Mouse (Mus musculus) megakaryocyte, embryonic 14.5 days (primary cell): Measurements from ENCODE around the gene Rundc3a. TPM values are rescaled to one million over a fixed set of nuclear protein-coding genes. Genes with fewer than 3 reads are reported as not detected.

Experiments used
- H3K27me3 ChIP-seq: replicated peaks from 2 replicates; pipeline ENCODE3; 2012; ENCODE audit warnings: inconsistent platforms
- H3K36me3 ChIP-seq: replicated peaks from 2 replicates; pipeline ENCODE3; 2012; ENCODE audit warnings: low read length, inconsistent platforms, mixed read lengths
- H3K4me1 ChIP-seq: 2 replicates; pipeline ENCODE4 v1.6.1; 2012; ENCODE audit warnings: inconsistent platforms
- H3K4me3 ChIP-seq: replicated peaks from 2 replicates; pipeline ENCODE3; 2012; ENCODE audit warnings: moderate library complexity, mild to moderate bottlenecking, inconsistent platforms
- H3K9me3 ChIP-seq: 2 replicates; pipeline ENCODE4 v1.6.1; 2012; ENCODE audit warnings: inconsistent platforms
- FLI1 ChIP-seq: IDR thresholded peaks from 2 replicates; pipeline ENCODE4 v1.6.1; 2012; ENCODE audit warnings: low read length, inconsistent platforms, mixed read lengths
- GATA1 ChIP-seq: IDR thresholded peaks from 3 replicates; pipeline ENCODE4 v1.6.1; 2012; ENCODE audit warnings: mixed read lengths, low read length, inconsistent platforms, borderline replicate concordance
- polyA plus RNA-seq: library from polyadenylated mRNA; stranded (reverse); fragments of >175 nt; gene quantifications from 2 replicates; pipeline ENCODE4 v1.2.3, GENCODE M21; 2012; ENCODE audit warnings: low replicate concordance; ENCODE audit not compliant: insufficient read depth

Gene Rundc3a
- polyA plus RNA-seq, 1 experiment = 3.8 TPM

GRCm38 (mm10) chr11:102432115-102432843, 39.1 kb downstream of the Rundc3a start:
- peaks cover 4% of the 10 kb centered on the region for H3K27me3 ChIP-seq
- TF ChIP-seq FLI1 (no peak), GATA1 (no peak)
- peak overlapping the region; percentile 93 for H3K4me3 ChIP-seq
- H3K9me3 ChIP-seq = peaks cover 2% of the 10 kb centered on the region; the same call in 1 of the 2 replicates
- peaks cover 46% of the 10 kb centered on the region for H3K36me3 ChIP-seq
- H3K4me1 ChIP-seq = peaks cover 76% of the 10 kb centered on the region

- peaks cover 10% of the 10 kb centered on the region for H3K27me3 ChIP-seq
- peaks cover 50% of the 10 kb centered on the region for H3K36me3 ChIP-seq
- no peak for TF ChIP-seq FLI1
- TF ChIP-seq GATA1 = no peak
- H3K4me3 ChIP-seq = peak overlapping the region; percentile 93
- peaks cover 4% of the 10 kb centered on the region; the same call in 1 of the 2 replicates for H3K9me3 ChIP-seq
- peaks cover 83% of the 10 kb centered on the region for H3K4me1 ChIP-seq
Observed at GRCm38 (mm10) chr11:102432896-102433295, 39.7 kb downstream of the Rundc3a start.

GRCm38 (mm10) chr11:102433866-102434265, 40.7 kb downstream of the Rundc3a start:
- TF ChIP-seq FLI1 (no peak), GATA1 (no peak)
- Histone ChIP-seq H3K36me3 (peaks cover 58% of the 10 kb centered on the region), H3K9me3 (peaks cover 9% of the 10 kb centered on the region; the same call in 1 of the 2 replicates), H3K4me1 (peaks cover 83% of the 10 kb centered on the region), H3K27me3 (peaks cover 20% of the 10 kb centered on the region), H3K4me3 (peak overlapping the region; percentile 11)

- peak overlapping the region; percentile 3 for H3K4me3 ChIP-seq
- peaks cover 80% of the 10 kb centered on the region for H3K4me1 ChIP-seq
- TF ChIP-seq GATA1 = no peak
- no peak for TF ChIP-seq FLI1
- H3K9me3 ChIP-seq = peaks cover 9% of the 10 kb centered on the region; the same call in 1 of the 2 replicates
- peaks cover 25% of the 10 kb centered on the region for H3K27me3 ChIP-seq
- peaks cover 59% of the 10 kb centered on the region for H3K36me3 ChIP-seq
Observed at GRCm38 (mm10) chr11:102434406-102434805, 41.2 kb downstream of the Rundc3a start.

- Histone ChIP-seq H3K9me3 (peaks cover 9% of the 10 kb centered on the region; the same call in 1 of the 2 replicates), H3K27me3 (peaks cover 32% of the 10 kb centered on the region), H3K36me3 (peaks cover 59% of the 10 kb centered on the region), H3K4me1 (peaks cover 80% of the 10 kb centered on the region), H3K4me3 (no peak overlapping the region)
- TF ChIP-seq FLI1 = no peak
- no peak for TF ChIP-seq GATA1
Observed at GRCm38 (mm10) chr11:102434816-102435705, 41.9 kb downstream of the Rundc3a start.

DNA sequence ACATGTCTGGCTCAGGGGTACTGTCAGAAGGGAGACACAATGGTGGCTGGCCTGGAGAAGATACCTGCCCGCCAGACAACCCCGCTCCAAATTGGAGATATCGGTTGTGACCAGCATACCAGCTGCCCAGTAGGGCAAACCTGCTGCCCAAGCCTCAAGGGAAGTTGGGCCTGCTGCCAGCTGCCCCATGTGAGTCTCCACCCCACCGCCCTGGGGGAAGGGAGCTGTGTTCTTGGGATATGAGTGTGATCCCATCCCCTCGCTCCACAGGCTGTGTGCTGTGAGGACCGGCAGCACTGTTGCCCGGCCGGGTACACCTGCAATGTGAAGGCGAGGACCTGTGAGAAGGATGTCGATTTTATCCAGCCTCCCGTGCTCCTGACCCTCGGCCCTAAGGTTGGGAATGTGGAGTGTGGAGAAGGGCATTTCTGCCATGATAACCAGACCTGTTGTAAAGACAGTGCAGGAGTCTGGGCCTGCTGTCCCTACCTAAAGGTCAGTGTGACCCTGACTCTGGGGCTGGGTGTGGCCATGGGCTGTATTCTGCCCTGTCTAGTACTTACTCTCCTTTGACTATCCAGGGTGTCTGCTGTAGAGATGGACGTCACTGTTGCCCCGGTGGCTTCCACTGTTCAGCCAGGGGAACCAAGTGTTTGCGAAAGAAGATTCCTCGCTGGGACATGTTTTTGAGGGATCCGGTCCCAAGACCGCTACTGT, 42.7 kb downstream of the Rundc3a start:
- peaks cover 59% of the 10 kb centered on the region for H3K36me3 ChIP-seq
- H3K4me1 ChIP-seq = peaks cover 78% of the 10 kb centered on the region
- H3K4me3 ChIP-seq = no peak overlapping the region
- peaks cover 33% of the 10 kb centered on the region for H3K27me3 ChIP-seq
- peaks cover 9% of the 10 kb centered on the region; the same call in 1 of the 2 replicates for H3K9me3 ChIP-seq
- TF ChIP-seq FLI1 (no peak), GATA1 (no peak)

- peaks cover 73% of the 10 kb centered on the region for H3K4me1 ChIP-seq
- H3K9me3 ChIP-seq = peaks cover 9% of the 10 kb centered on the region; the same call in 1 of the 2 replicates
- no peak for TF ChIP-seq GATA1
- TF ChIP-seq FLI1 = no peak
- H3K27me3 ChIP-seq = peaks cover 35% of the 10 kb centered on the region
- H3K36me3 ChIP-seq = peaks cover 59% of the 10 kb centered on the region
- no peak overlapping the region for H3K4me3 ChIP-seq
Observed at GRCm38 (mm10) chr11:102436471-102436790, 43.2 kb downstream of the Rundc3a start.

DNA sequence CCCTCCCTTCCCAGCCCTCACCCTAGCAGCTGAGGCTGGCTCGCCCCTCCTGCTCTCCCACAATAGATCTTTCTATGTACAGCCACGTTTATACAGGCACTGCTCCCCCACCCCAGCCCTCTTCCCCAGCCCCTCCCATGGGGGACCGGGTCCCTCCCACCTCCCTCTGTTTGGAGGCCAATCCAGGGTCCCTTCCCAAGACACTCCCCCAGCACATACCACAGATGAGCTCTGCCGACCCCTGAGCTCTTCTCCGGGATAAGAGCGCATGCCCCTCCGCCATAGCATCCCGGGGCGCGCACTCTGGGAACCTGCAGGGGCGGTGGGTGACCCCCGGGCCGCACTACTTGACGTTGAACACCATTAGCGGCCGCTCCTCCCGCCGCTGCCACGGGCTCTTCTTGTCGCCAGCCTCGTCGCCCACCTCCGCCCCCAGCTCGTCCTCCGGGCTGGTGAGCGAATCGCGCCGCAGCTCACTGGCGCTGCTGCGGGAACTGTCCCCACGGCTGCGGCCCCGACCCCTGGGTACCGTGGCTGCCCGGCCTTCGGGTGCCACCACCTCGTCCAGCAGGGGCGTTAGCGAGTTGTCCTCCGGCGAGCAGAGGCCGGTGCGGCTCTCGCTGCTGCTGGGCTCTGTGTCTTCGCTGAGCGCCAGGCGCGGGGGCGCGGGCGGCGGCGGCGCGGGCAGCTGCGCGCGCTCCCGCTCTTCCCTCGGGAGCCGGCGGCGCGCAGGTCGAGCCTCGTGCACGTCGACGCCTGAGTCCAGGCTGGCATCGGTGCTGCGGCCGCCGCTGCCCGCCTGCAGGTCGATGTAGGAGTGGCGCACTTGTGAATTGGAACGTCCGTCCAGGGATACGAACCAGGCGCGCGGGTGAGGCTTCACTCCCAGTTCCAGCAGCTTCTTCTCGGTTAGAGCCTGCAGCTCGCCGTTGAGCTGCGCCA, 44.2 kb downstream of the Rundc3a start:
- Histone ChIP-seq H3K36me3 (peaks cover 59% of the 10 kb centered on the region), H3K4me3 (peak overlapping the region; percentile 88), H3K4me1 (peaks cover 63% of the 10 kb centered on the region), H3K27me3 (peaks cover 38% of the 10 kb centered on the region), H3K9me3 (peaks cover 9% of the 10 kb centered on the region; the same call in 1 of the 2 replicates)
- no peak for TF ChIP-seq GATA1
- TF ChIP-seq FLI1 = no peak
